Mouse (Mus musculus): Measurements from ENCODE around the gene Atf7.

DNA sequence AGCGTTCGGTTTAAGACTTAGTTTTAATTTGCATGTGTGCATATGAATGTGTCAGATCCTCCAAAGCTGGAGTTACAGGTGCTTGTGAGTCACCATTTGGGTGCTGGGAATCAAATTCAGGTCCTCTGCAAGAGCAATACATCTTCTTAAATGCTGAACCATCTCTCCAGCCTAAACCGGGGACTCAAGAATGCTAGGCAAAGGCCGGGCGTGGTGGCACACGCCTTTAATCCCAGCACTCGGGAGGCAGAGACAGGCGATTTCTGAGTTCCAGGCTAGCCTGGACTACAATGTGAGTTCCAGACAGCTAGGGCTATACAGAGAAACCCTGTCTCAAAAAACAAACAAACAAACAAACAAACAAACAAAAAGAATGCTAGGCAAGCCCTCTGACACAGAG is 35.4 kb downstream of the Atf7 start:
- no peak for TF ChIP-seq CTCF (IDR thresholded peaks at IDR 0.05; ENCODE audit: low read depth)
- no peak for TF ChIP-seq EP300 (IDR thresholded peaks at IDR 0.05; ENCODE audit: low read depth)

All from heart, postnatal 0 days (tissue).